Mouse (Mus musculus) c-Kit-negative CD71-positive TER-119-positive erythroid progenitor cells, embryonic 14.5 days (primary cell): ENCODE data around the gene Slc16a8.
"Not testable (repeated sequence)": the region's sequence is repeated elsewhere in the genome, so short reads cannot be mapped to it uniquely, and the experiment has no call there.

Source experiments
- DNase-seq: peaks from one replicate; pipeline ENCODE4 v3.0.0-alpha.2; 2013; ENCODE audit warnings: low read depth, low spot score

Gene Slc16a8

GRCm38 (mm10) chr15:79262786-79263309 lies 8.3 kb upstream of the Slc16a8 start:
- DNase-seq: no peak

- no peak for DNase-seq
These were observed 7.8 kb upstream of the Slc16a8 start for GRCm38 (mm10) chr15:79262375-79262774.

- no peak for DNase-seq
These were observed 7.2 kb upstream of the Slc16a8 start for GRCm38 (mm10) chr15:79261757-79262156.

- DNase-seq: no peak
These were observed 6.6 kb upstream of the Slc16a8 start for GRCm38 (mm10) chr15:79261095-79261725.

- DNase-seq: no peak
These were observed 4.0 kb upstream of the Slc16a8 start for GRCm38 (mm10) chr15:79258521-79258920.

GRCm38 (mm10) chr15:79252580-79252979 lies 2.0 kb downstream of the Slc16a8 start:
- DNase-seq: no peak

- DNase-seq: no peak
These were observed 2.6 kb downstream of the Slc16a8 start for GRCm38 (mm10) chr15:79251781-79252491.

- no peak for DNase-seq
These were observed 3.4 kb downstream of the Slc16a8 start for GRCm38 (mm10) chr15:79251168-79251567.

- no peak for DNase-seq
These were observed 4.3 kb downstream of the Slc16a8 start for GRCm38 (mm10) chr15:79250236-79250635.

GRCm38 (mm10) chr15:79245321-79245720 lies 9.2 kb downstream of the Slc16a8 start:
- no peak for DNase-seq

GRCm38 (mm10) chr15:79244071-79244893 lies 10.3 kb downstream of the Slc16a8 start:
- DNase-seq: no peak

- peak; percentile 57 for DNase-seq
These were observed 11.1 kb downstream of the Slc16a8 start for GRCm38 (mm10) chr15:79243234-79244042.

GRCm38 (mm10) chr15:79242574-79243233 lies 11.9 kb downstream of the Slc16a8 start:
- DNase-seq: no peak

- no peak for DNase-seq
These were observed 16.5 kb downstream of the Slc16a8 start for GRCm38 (mm10) chr15:79238036-79238435.

GRCm38 (mm10) chr15:79235268-79235667 lies 19.3 kb downstream of the Slc16a8 start:
- no peak for DNase-seq

- DNase-seq: peak; percentile 69
These were observed 25.3 kb downstream of the Slc16a8 start, which contains the start of the genes Pick1 and Gm49486 for GRCm38 (mm10) chr15:79229058-79229821. Pick1 (plus strand) TSS chr15:79229173. Gm49486 (plus strand) TSS chr15:79229391.

GRCm38 (mm10) chr15:79225780-79226179 lies 28.8 kb downstream of the Slc16a8 start:
- DNase-seq: not testable (repeated sequence)

- DNase-seq: peak; percentile 63
These were observed 29.9 kb downstream of the Slc16a8 start for GRCm38 (mm10) chr15:79224685-79225084.

- DNase-seq: no peak
These were observed 30.9 kb downstream of the Slc16a8 start for GRCm38 (mm10) chr15:79223641-79224040.

GRCm38 (mm10) chr15:79219572-79219971 lies 35.0 kb downstream of the Slc16a8 start:
- no peak for DNase-seq
